Mouse (Mus musculus) forebrain, embryonic 14.5 days (tissue): ENCODE results near the gene Agbl4. TPM values are rescaled to one million over a fixed set of nuclear protein-coding genes. Genes with fewer than 3 reads are reported as not detected.
A peak's percentile ranks its signal among the peaks of the same experiment; 100 is the strongest.

Source experiments
- ATAC-seq: fragments of 200-750 bp; cut with Nextera tagmentation; 2 replicates; pipeline ENCODE4 v1.8.0; 2017; ENCODE audit warnings: mild to moderate bottlenecking, moderate library complexity
- DNase-seq: peaks from one replicate; pipeline ENCODE4 v3.0.0-alpha.2; 2015; ENCODE audit warnings: low spot score
- H3K27ac ChIP-seq: fragments of 300-500 bp; sonication (generic); 2 replicates; pipeline ENCODE4 v1.5.1; 2014; ENCODE audit warnings: low read depth, mild to moderate bottlenecking, control low read depth, low read length, moderate library complexity
- H3K27me3 ChIP-seq: fragments of 300-500 bp; sonication (generic); replicated peaks from 2 replicates; pipeline ENCODE4 v1.6.1; 2014; ENCODE audit warnings: low read length, control low read depth, mixed read lengths; ENCODE audit not compliant: control insufficient read depth, insufficient read depth
- H3K36me3 ChIP-seq: fragments of 300-500 bp; sonication (generic); 2 replicates; pipeline ENCODE4 v1.6.1; 2014; ENCODE audit warnings: low read length, control low read depth; ENCODE audit not compliant: control insufficient read depth, insufficient read depth
- H3K4me1 ChIP-seq: fragments of 300-500 bp; sonication (generic); 2 replicates; pipeline ENCODE4 v1.6.1; 2014; ENCODE audit warnings: antibody characterized with exemption, low read length, control low read depth; ENCODE audit not compliant: control insufficient read depth, insufficient read depth
- H3K4me2 ChIP-seq: fragments of 300-500 bp; sonication (generic); 2 replicates; pipeline ENCODE4 v1.6.1; 2014; ENCODE audit warnings: mild to moderate bottlenecking, control low read depth, low read length
- H3K4me3 ChIP-seq: fragments of 300-500 bp; sonication (generic); 2 replicates; pipeline ENCODE4 v1.5.1; 2014; ENCODE audit warnings: low read depth, low read length, control low read depth
- H3K9ac ChIP-seq: fragments of 300-500 bp; sonication (generic); 2 replicates; pipeline ENCODE4 v1.6.1; 2014; ENCODE audit warnings: mild to moderate bottlenecking, low read length, control low read depth, moderate library complexity
- H3K9me3 ChIP-seq: fragments of 300-500 bp; sonication (generic); replicated peaks from 2 replicates; pipeline ENCODE4 v1.6.1; 2016; ENCODE audit warnings: low read length, control low read depth, mixed read lengths; ENCODE audit not compliant: control insufficient read depth
- WGBS: fragments of 180-500 bp; shearing (Covaris S2); extraction: QIAGEN DNeasy Blood & Tissue Kit; methylation state at CpG from one replicate; pipeline ENCODE4 v1.1.7; 2014; 5-methylcytosine and 5-hydroxymethylcytosine counted together
- polyA plus RNA-seq: library from polyadenylated mRNA; unstranded; fragments of >200 nt; fragmentation: Nextera tagmentation; extraction: Ambion mirVana; gene quantifications from 2 replicates; pipeline ENCODE4 v1.2.1, GENCODE M21; 2014

Agbl4 gene
- polyA plus RNA-seq, 1 experiment from 2014 or later: 2.3 TPM

DNA sequence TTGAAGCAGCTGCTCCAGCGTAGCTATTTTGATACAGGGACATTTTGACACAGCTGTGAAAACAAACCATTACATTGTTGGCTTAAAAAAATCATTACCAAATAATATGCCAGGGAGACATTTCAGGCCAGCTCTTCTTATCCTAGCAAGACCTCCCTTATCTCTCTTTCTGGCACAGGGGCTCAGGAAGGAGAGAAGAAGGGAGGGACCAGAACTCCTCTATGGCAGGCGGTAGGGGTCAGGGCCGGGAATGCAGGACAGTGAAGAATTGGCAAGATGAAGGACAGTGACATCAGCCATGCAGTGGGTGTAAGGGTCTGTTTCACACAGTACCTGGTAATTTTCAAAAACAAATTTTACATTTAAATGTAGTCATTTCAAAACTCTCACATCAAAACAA, 1116.5 kb downstream of the Agbl4 start:
- H3K4me2 ChIP-seq: no peak overlapping the region
- H3K27ac ChIP-seq: no peak overlapping the region
- H3K4me1 ChIP-seq: no peaks in the 10 kb centered on the region
- ATAC-seq (no peak), DNase-seq (no peak)
- WGBS: 68% methylated on average over 3 of the region's 3 CpGs
- no peak overlapping the region for H3K4me3 ChIP-seq
- H3K27me3 ChIP-seq: no peaks in the 10 kb centered on the region
- no peaks in the 10 kb centered on the region for H3K36me3 ChIP-seq
- no peaks in the 10 kb centered on the region for H3K9me3 ChIP-seq
- H3K9ac ChIP-seq: no peak overlapping the region

DNA sequence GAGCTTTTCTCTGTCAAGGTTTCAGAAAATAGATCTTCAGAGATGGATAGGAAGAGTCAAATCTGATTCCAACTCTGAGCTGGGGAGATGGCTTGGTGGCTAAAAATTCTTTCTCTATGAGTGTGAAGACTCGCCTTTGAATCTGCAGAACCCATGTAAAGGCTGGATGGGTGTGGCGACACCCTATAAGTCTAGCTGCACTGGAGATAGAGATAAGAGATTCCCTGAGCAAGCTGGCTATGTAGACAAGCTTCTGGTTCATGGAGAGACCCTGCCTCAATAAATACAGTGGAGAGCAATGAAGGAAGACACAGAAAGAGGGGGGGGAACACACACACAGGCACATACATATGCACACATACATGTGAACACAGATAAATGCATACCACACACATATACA, 1118.7 kb downstream of the Agbl4 start:
- Histone ChIP-seq H3K9ac (no peak overlapping the region), H3K4me3 (no peak overlapping the region), H3K4me2 (no peak overlapping the region), H3K4me1 (no peaks in the 10 kb centered on the region), H3K36me3 (no peaks in the 10 kb centered on the region), H3K27ac (no peak overlapping the region), H3K9me3 (no peaks in the 10 kb centered on the region), H3K27me3 (no peaks in the 10 kb centered on the region)
- ATAC-seq (no peak), DNase-seq (no peak)
- WGBS: 97% methylated on average over 2 of the region's 2 CpGs

DNA sequence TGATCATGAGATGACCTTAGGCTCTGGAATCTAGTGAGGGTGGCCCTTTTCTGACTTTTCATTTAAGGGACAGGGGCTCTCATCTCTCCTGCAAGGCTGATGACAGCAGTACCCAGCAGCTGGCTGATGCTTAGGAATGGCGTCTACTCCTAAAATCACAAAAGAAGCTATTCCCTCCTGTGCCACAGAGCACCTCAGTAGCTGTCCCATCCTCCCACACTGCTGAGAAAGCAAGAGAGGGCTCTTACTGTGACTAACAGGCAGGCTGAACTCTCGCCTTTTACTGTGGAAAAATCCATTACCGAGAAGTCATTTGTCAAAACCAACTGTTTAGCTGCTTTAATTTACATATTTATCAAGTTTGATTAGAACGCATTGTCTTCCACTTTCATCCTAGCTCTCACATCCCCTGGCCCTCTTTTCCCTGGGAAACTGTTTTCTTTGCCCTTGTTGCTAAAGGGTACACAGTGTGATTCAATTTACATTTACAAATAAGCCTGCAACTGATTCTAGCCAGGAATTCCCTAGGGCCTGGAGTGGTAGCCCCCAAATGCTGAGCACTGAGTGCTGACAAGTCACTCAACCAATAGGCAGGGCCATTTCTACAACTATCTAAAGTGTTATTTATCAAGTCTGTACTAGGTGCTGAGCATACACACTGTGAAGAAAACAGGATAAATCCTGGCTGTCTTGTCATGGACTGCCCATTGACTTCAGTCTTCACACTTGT, 1119.8 kb downstream of the Agbl4 start:
- Histone ChIP-seq H3K4me1 (no peaks in the 10 kb centered on the region), H3K27ac (no peak overlapping the region), H3K4me2 (no peak overlapping the region), H3K9me3 (no peaks in the 10 kb centered on the region), H3K4me3 (no peak overlapping the region), H3K36me3 (no peaks in the 10 kb centered on the region), H3K9ac (no peak overlapping the region), H3K27me3 (no peaks in the 10 kb centered on the region)
- ATAC-seq (peak; percentile 37; the same call in 1 of the 2 replicates), DNase-seq (peak; percentile 35)
- 41% methylated on average over 4 of the region's 4 CpGs for WGBS

DNA sequence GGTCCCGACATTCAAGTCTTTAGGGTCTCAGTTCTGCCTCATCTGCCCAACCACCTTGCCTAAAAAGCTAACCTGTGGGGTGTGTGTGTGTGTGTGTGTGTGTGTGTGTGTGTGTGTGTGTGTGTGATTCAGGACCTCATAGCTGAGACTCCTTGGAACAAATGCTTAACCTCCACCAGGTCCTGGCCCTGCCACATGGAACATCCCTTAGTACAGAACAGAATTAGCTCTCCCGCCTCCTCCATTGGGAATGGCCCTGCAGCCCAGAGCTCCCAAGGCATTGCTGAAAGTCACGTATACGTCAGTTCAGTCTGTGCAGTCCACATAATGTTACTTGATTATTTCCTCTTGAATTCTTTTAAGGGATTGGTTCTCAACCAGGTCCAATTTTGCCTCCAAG, 1120.7 kb downstream of the Agbl4 start:
- Histone ChIP-seq H3K9me3 (no peaks in the 10 kb centered on the region), H3K9ac (no peak overlapping the region), H3K36me3 (no peaks in the 10 kb centered on the region), H3K4me1 (no peaks in the 10 kb centered on the region), H3K4me3 (no peak overlapping the region), H3K27me3 (no peaks in the 10 kb centered on the region), H3K4me2 (no peak overlapping the region), H3K27ac (no peak overlapping the region)
- DNase-seq (no peak), ATAC-seq (no peak)
- WGBS: 94% methylated on average over 4 of the region's 4 CpGs

DNA sequence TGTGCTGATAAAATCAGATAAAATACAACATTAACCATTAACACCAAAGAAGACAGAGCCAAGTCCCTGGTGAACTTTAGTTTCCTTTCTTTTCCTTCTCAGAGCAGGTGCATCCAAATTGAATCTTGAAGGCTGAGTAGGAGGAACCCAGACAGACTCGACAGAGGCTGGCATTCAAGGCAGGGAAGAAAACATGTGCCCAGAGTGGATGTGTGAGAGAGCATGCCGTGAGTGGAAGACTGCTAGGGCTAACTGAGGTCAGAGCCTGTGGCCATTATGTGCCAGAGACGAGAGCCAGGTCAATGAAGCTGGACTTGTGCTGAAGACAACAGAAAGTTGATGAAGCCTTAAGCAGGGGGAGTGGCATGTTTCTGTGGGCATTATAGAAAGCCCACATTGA, 1121.8 kb downstream of the Agbl4 start:
- 63% methylated on average over 3 of the region's 3 CpGs for WGBS
- H3K9me3 ChIP-seq: no peaks in the 10 kb centered on the region
- no peak overlapping the region for H3K4me2 ChIP-seq
- no peak overlapping the region for H3K27ac ChIP-seq
- H3K4me1 ChIP-seq: no peaks in the 10 kb centered on the region
- ATAC-seq (no peak), DNase-seq (no peak)
- no peak overlapping the region for H3K9ac ChIP-seq
- H3K36me3 ChIP-seq: no peaks in the 10 kb centered on the region
- no peaks in the 10 kb centered on the region for H3K27me3 ChIP-seq
- H3K4me3 ChIP-seq: no peak overlapping the region

DNA sequence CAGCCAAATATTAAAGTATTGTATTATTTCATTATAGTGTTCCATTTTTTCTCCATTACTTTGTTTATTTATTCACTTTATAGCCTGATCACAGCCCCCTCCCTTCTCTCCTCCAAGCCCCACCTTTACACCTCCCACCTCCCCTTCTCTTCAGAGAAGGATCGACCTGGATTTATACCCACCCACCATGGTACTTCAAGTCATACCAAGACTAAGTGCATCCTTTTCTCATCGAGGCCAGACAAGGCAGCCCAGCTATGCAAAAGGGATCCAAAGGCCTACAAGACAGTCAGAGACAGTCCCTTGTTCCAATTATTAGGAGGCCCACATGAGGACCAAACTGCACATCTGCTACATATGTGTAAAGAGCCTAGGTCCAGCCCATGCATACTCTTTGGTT, 1122.5 kb downstream of the Agbl4 start:
- Histone ChIP-seq H3K27me3 (no peaks in the 10 kb centered on the region), H3K4me2 (no peak overlapping the region), H3K9ac (no peak overlapping the region), H3K4me1 (no peaks in the 10 kb centered on the region), H3K27ac (no peak overlapping the region), H3K36me3 (no peaks in the 10 kb centered on the region), H3K9me3 (no peaks in the 10 kb centered on the region), H3K4me3 (no peak overlapping the region)
- ATAC-seq (no peak), DNase-seq (no peak)
- 92% methylated on average over 2 of the region's 2 CpGs for whole genome bisulfite sequencing

DNA sequence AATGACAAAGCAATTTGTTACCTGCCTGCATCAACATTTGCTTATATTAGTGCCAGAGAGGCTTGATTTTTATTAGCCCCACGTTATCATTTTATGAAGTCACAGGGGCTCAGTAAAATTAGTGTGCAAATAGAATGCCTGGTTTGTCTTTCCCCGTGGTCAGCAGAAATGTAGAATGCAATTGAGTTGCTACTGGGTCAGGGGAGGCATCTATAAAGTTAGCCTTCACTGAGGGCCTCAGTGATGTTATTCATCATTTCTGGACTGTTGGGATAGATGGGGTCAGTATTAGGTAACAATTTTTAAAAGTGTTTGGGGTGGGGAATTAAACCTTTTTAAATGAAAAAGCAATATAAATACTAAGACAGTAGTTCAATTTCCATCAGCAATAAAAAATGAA, 1125.5 kb downstream of the Agbl4 start:
- Histone ChIP-seq H3K4me1 (no peaks in the 10 kb centered on the region), H3K9ac (no peak overlapping the region), H3K27me3 (no peaks in the 10 kb centered on the region), H3K27ac (no peak overlapping the region), H3K9me3 (no peaks in the 10 kb centered on the region), H3K4me2 (no peak overlapping the region), H3K36me3 (no peaks in the 10 kb centered on the region), H3K4me3 (no peak overlapping the region)
- WGBS: 85% methylated on average over 2 of the region's 2 CpGs
- DNase-seq: no peak
- ATAC-seq: no peak

DNA sequence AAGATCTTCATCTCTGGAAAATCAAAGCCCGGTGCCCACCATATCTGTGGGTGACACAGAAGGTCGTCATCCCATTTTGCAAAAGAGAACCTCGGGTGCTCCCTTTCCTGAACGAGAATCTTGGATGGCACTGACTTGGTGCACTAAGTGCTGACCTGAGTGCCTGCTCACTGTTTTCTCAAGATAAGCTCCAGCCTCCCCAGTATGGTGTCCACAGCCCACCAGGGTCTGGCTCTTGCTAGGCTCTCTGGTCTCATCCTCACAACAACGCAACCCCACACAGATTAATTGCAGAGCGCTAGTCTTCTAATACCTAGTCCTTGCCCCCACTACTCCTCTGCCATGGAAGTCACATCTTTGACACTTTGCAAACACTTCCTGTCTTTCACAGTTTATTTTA, 1131.5 kb downstream of the Agbl4 start:
- Histone ChIP-seq H3K9me3 (no peaks in the 10 kb centered on the region), H3K4me3 (no peak overlapping the region), H3K9ac (no peak overlapping the region), H3K36me3 (no peaks in the 10 kb centered on the region), H3K27me3 (no peaks in the 10 kb centered on the region), H3K4me1 (no peaks in the 10 kb centered on the region), H3K27ac (no peak overlapping the region), H3K4me2 (no peak overlapping the region)
- ATAC-seq (no peak), DNase-seq (no peak)
- WGBS: 94% methylated on average over 6 of the region's 6 CpGs

DNA sequence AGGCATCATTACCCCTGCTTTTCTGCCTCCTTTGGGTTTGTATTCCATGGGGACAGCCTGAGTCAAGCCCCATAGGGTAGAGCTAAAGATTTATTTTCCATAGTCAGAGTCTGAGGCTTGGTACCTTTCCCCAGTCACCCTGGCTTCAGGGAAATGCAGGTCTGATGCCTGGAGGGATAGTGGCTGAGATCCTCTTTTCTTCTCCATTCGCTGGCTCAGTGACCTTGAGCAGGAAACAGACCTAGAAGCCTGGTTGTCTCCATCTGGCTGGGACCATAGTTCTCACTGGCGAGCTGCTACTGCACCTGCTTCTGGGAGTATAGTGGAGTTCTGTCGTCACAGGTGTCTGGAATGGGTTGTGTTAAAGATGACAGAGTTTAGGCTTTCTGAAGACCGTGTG, 1132.5 kb downstream of the Agbl4 start:
- Histone ChIP-seq H3K4me1 (no peaks in the 10 kb centered on the region), H3K36me3 (no peaks in the 10 kb centered on the region), H3K4me2 (no peak overlapping the region), H3K27ac (no peak overlapping the region), H3K9me3 (no peaks in the 10 kb centered on the region), H3K9ac (no peak overlapping the region), H3K4me3 (no peak overlapping the region), H3K27me3 (no peaks in the 10 kb centered on the region)
- DNase-seq: no peak
- no peak for ATAC-seq
- WGBS: 86% methylated on average over 4 of the region's 4 CpGs
